Mouse (Mus musculus): ENCODE measurements around the gene Cltrn. TPM values are rescaled to one million over a fixed set of nuclear protein-coding genes. Genes with fewer than 3 reads are reported as not detected.

Cltrn gene
- total RNA-seq, 2 experiments from 2014 or later = not detected

- intact Hi-C loops (cut with DNase I; ENCODE audit: low total_unique reads) = no loop called here
- no peak for DNase-seq
Measured at GRCm38 (mm10) chrX:164133531-164133930, 44.9 kb downstream of the Cltrn start.

GRCm38 (mm10) chrX:164135304-164135818 lies 46.7 kb downstream of the Cltrn start:
- intact Hi-C loops (cut with DNase I; ENCODE audit: low total_unique reads) = no loop called here
- no peak for DNase-seq

- intact Hi-C loops (cut with DNase I; ENCODE audit: low total_unique reads) = no loop called here
- DNase-seq = no peak
Measured at GRCm38 (mm10) chrX:164139032-164139431, 50.4 kb downstream of the Cltrn start, which contains the start of gene Ace2. Gene Ace2 (plus strand): TSS chrX:164139332.

GRCm38 (mm10) chrX:164145463-164146250 lies 57.0 kb downstream of the Cltrn start:
- DNase-seq = no peak

GRCm38 (mm10) chrX:164152703-164153102 lies 64.1 kb downstream of the Cltrn start:
- no peak for DNase-seq
- intact Hi-C loops (cut with DNase I; ENCODE audit: low total_unique reads) = no loop called here

More at GRCm38 (mm10) chrX:164145463-164146250, 57.0 kb downstream of the Cltrn start:
- intact Hi-C loops (cut with DNase I; ENCODE audit: low total_unique reads) = no loop called here

- intact Hi-C loops (cut with DNase I; ENCODE audit: low total_unique reads) = no loop called here
- no peak for DNase-seq
Measured at GRCm38 (mm10) chrX:164153606-164154005, 65.0 kb downstream of the Cltrn start.

GRCm38 (mm10) chrX:164154594-164154993 lies 66.0 kb downstream of the Cltrn start:
- no peak for DNase-seq
- intact Hi-C loops (cut with DNase I; ENCODE audit: low total_unique reads) = no loop called here

GRCm38 (mm10) chrX:164164681-164165080 lies 76.1 kb downstream of the Cltrn start:
- intact Hi-C loops (cut with DNase I; ENCODE audit: low total_unique reads) = no loop called here
- DNase-seq = no peak

Other genes with a start within 250 kb of the Cltrn start
- 10 to 100 TPM; 23.0 to 23.9 TPM for gene Ap1s2, start 179.8 kb upstream of the Cltrn start, total RNA-seq (2021)
- 10 to 100 TPM; 13.2 to 14.3 TPM for gene Zrsr2, start 130.2 kb upstream of the Cltrn start, total RNA-seq (2021)
- under 1 TPM; 0.66 to 0.84 TPM for gene Car5b, start 60.8 kb upstream of the Cltrn start, total RNA-seq (2021)
- 1 to 10 TPM; 4.5 to 5.5 TPM for gene Siah1b, start 12.3 kb upstream of the Cltrn start, total RNA-seq (2021)
- under 1 TPM; 0.62 to 0.74 TPM for gene Ace2, start 50.5 kb downstream of the Cltrn start, total RNA-seq (2021)
- gene Bmx, start 169.4 kb downstream of the Cltrn start, total RNA-seq (2021) = under 1 TPM; 0.44 to 0.86 TPM
- 1 to 10 TPM; 1.0 to 2.5 TPM for gene Pir, start 180.5 kb downstream of the Cltrn start, total RNA-seq (2021)

Measured in gastrocnemius, postnatal 14 days (tissue).